Mouse (Mus musculus) cortical plate, adult 2 months (tissue): ENCODE data around the gene Fam83g.

ENCODE experiments used
- CTCF ChIP-seq: fragments of 200-500 bp; IDR thresholded peaks from 2 replicates; pipeline ENCODE4 v1.5.1; 2011; ENCODE audit warnings: mild to moderate bottlenecking, control low read depth, low read length; ENCODE audit not compliant: insufficient read depth; ENCODE audit errors: extremely low read depth
- POLR2A ChIP-seq: fragments of 200-500 bp; IDR thresholded peaks from 2 replicates; pipeline ENCODE4 v1.6.1; 2011; ENCODE audit warnings: mild to moderate bottlenecking, low read length, control low read depth; ENCODE audit not compliant: insufficient read depth; ENCODE audit errors: extremely low read depth

- TF ChIP-seq CTCF (no peak), POLR2A (no peak)
Measured at GRCm38 (mm10) chr11:61645357-61645857, 38.5 kb upstream of the Fam83g start.
